Mouse (Mus musculus) hindbrain, embryonic 12.5 days (tissue): ENCODE results near the gene Vamp1. TPM values are rescaled to one million over a fixed set of nuclear protein-coding genes. Genes with fewer than 3 reads are reported as not detected.

ENCODE experiments used
- ATAC-seq: fragments of 200-750 bp; cut with Nextera tagmentation; 2 replicates; pipeline ENCODE4 v1.8.0; 2017; ENCODE audit warnings: moderate TSS enrichment; ENCODE audit not compliant: low FRiP score
- H3K27ac ChIP-seq: fragments of 300-500 bp; sonication (generic); 2 replicates; pipeline ENCODE4 v1.5.1; 2016; ENCODE audit warnings: mild to moderate bottlenecking
- H3K27me3 ChIP-seq: fragments of 300-500 bp; sonication (generic); 2 replicates; pipeline ENCODE4 v1.6.1; 2016; ENCODE audit warnings: mild to moderate bottlenecking
- H3K36me3 ChIP-seq: fragments of 300-500 bp; sonication (generic); 2 replicates; pipeline ENCODE4 v1.6.1; 2016; ENCODE audit warnings: mild to moderate bottlenecking
- H3K4me1 ChIP-seq: fragments of 300-500 bp; sonication (generic); 2 replicates; pipeline ENCODE4 v1.6.1; 2016
- H3K4me2 ChIP-seq: fragments of 300-500 bp; sonication (generic); replicated peaks from 2 replicates; pipeline ENCODE4 v1.6.1; 2016; ENCODE audit warnings: mild to moderate bottlenecking
- H3K4me3 ChIP-seq: fragments of 300-500 bp; sonication (generic); 2 replicates; pipeline ENCODE4 v1.5.1; 2016; ENCODE audit warnings: mild to moderate bottlenecking
- H3K9ac ChIP-seq: fragments of 300-500 bp; sonication (generic); 2 replicates; pipeline ENCODE4 v1.6.1; 2016; ENCODE audit warnings: mild to moderate bottlenecking, moderate library complexity
- H3K9me3 ChIP-seq: fragments of 300-500 bp; sonication (generic); replicated peaks from 2 replicates; pipeline ENCODE4 v1.6.1; 2016; ENCODE audit warnings: mild to moderate bottlenecking
- WGBS: fragments of 180-500 bp; shearing (Covaris S2); methylation state at CpG from one replicate; pipeline ENCODE4 v1.1.7; 2016; 5-methylcytosine and 5-hydroxymethylcytosine counted together
- polyA plus RNA-seq: library from polyadenylated mRNA; unstranded; fragments of >200 nt; fragmentation: Nextera tagmentation; extraction: Ambion mirVana; gene quantifications from 2 replicates; pipeline ENCODE4 v1.2.1, GENCODE M21; 2016

The Vamp1 gene
- polyA plus RNA-seq, 1 experiment from 2014 or later: 6.0 TPM

- peak; percentile 99 for ATAC-seq
- WGBS: under 1% methylated on average over 54 of the region's 54 CpGs
- peaks cover 43% of the 10 kb centered on the region for H3K36me3 ChIP-seq
Measured at GRCm38 (mm10) chr6:125191332-125192015, 23.9 kb upstream of the Vamp1 start, which contains the start of the genes Ncapd2 and Mrpl51. Gene Ncapd2, minus strand, starts transcription at chr6:125191701. Gene Mrpl51, plus strand, starts transcription at chr6:125191801.

GRCm38 (mm10) chr6:125192016-125192714, 23.2 kb upstream of the Vamp1 start:
- Histone ChIP-seq H3K4me2 (peak overlapping the region; percentile 66), H3K9ac (peak overlapping the region; percentile 78), H3K4me3 (peak overlapping the region; percentile 64), H3K9me3 (no peaks in the 10 kb centered on the region), H3K4me1 (peaks cover 14% of the 10 kb centered on the region), H3K36me3 (peaks cover 36% of the 10 kb centered on the region), H3K27me3 (no peaks in the 10 kb centered on the region), H3K27ac (peak overlapping the region; percentile 99)
- under 1% methylated on average over 34 of the region's 34 CpGs for WGBS
- peak; percentile 96 for ATAC-seq

More at GRCm38 (mm10) chr6:125191332-125192015, 23.9 kb upstream of the Vamp1 start, which contains the start of the genes Ncapd2 and Mrpl51:
- Histone ChIP-seq H3K27me3 (no peaks in the 10 kb centered on the region), H3K4me2 (peak within 1 kb of the TSS; percentile 66), H3K9ac (peak within 1 kb of the TSS; percentile 78), H3K4me1 (peaks cover 14% of the 10 kb centered on the region), H3K4me3 (peak within 1 kb of the TSS; percentile 64), H3K9me3 (no peaks in the 10 kb centered on the region), H3K27ac (peak within 1 kb of the TSS; percentile 99)

GRCm38 (mm10) chr6:125192841-125193240, 22.5 kb upstream of the Vamp1 start:
- Histone ChIP-seq H3K36me3 (peaks cover 30% of the 10 kb centered on the region), H3K4me3 (peak overlapping the region; percentile 64), H3K9ac (peak overlapping the region; percentile 78), H3K27ac (peak overlapping the region; percentile 99; the same call in 1 of the 2 replicates), H3K4me1 (peaks cover 14% of the 10 kb centered on the region), H3K27me3 (no peaks in the 10 kb centered on the region), H3K9me3 (no peaks in the 10 kb centered on the region), H3K4me2 (peak overlapping the region; percentile 66)
- 41% methylated on average over 5 of the region's 5 CpGs for WGBS
- no peak for ATAC-seq

- H3K27ac ChIP-seq: no peak overlapping the region
- H3K9ac ChIP-seq: no peak overlapping the region
- 0 out of 2 replicates have a peak overlapping the region, but pooled peaks have one; percentile 66 for H3K4me2 ChIP-seq
- peaks cover 24% of the 10 kb centered on the region for H3K36me3 ChIP-seq
- WGBS: 82% methylated on average over 7 of the region's 7 CpGs
- H3K4me1 ChIP-seq: peaks cover 14% of the 10 kb centered on the region
- no peak overlapping the region for H3K4me3 ChIP-seq
- no peaks in the 10 kb centered on the region for H3K27me3 ChIP-seq
- H3K9me3 ChIP-seq: no peaks in the 10 kb centered on the region
- ATAC-seq: no peak
Measured at GRCm38 (mm10) chr6:125193390-125193789, 22.0 kb upstream of the Vamp1 start.

GRCm38 (mm10) chr6:125195541-125196075, 19.7 kb upstream of the Vamp1 start:
- Histone ChIP-seq H3K27me3 (no peaks in the 10 kb centered on the region), H3K4me3 (no peak overlapping the region), H3K4me1 (peaks cover 11% of the 10 kb centered on the region), H3K27ac (no peak overlapping the region), H3K9me3 (no peaks in the 10 kb centered on the region), H3K36me3 (peaks cover 16% of the 10 kb centered on the region), H3K4me2 (no peak overlapping the region), H3K9ac (no peak overlapping the region)
- WGBS: 36% methylated on average over 1 of the region's 1 CpGs
- no peak for ATAC-seq

GRCm38 (mm10) chr6:125196301-125196700, 19.1 kb upstream of the Vamp1 start:
- Histone ChIP-seq H3K9me3 (no peaks in the 10 kb centered on the region), H3K4me2 (no peak overlapping the region), H3K36me3 (peaks cover 16% of the 10 kb centered on the region), H3K4me1 (peaks cover 11% of the 10 kb centered on the region), H3K4me3 (no peak overlapping the region), H3K9ac (no peak overlapping the region), H3K27ac (no peak overlapping the region), H3K27me3 (no peaks in the 10 kb centered on the region)
- 52% methylated on average over 3 of the region's 3 CpGs for WGBS
- no peak for ATAC-seq

- 85% methylated on average over 5 of the region's 5 CpGs for WGBS
- Histone ChIP-seq H3K9ac (0 out of 2 replicates have a peak overlapping the region, but pooled peaks have one; percentile 5), H3K4me2 (no peak overlapping the region), H3K36me3 (peaks cover 16% of the 10 kb centered on the region), H3K4me1 (peaks cover 11% of the 10 kb centered on the region), H3K9me3 (no peaks in the 10 kb centered on the region), H3K4me3 (no peak overlapping the region), H3K27me3 (no peaks in the 10 kb centered on the region), H3K27ac (no peak overlapping the region)
- ATAC-seq: no peak
Measured at GRCm38 (mm10) chr6:125197166-125197565, 18.2 kb upstream of the Vamp1 start.

- no peak for ATAC-seq
- Histone ChIP-seq H3K36me3 (no peaks in the 10 kb centered on the region), H3K4me2 (no peak overlapping the region), H3K4me3 (no peak overlapping the region), H3K27me3 (peaks cover 17% of the 10 kb centered on the region), H3K9ac (no peak overlapping the region), H3K9me3 (no peaks in the 10 kb centered on the region), H3K27ac (no peak overlapping the region), H3K4me1 (no peaks in the 10 kb centered on the region)
- 80% methylated on average over 1 of the region's 1 CpGs for WGBS
Measured at GRCm38 (mm10) chr6:125210436-125210835, 4.9 kb upstream of the Vamp1 start.

GRCm38 (mm10) chr6:125212621-125213020, 2.7 kb upstream of the Vamp1 start:
- H3K4me1 ChIP-seq: peaks cover 7% of the 10 kb centered on the region; the same call in 1 of the 2 replicates
- no peak overlapping the region for H3K4me3 ChIP-seq
- no peak for ATAC-seq
- H3K9me3 ChIP-seq: no peaks in the 10 kb centered on the region
- H3K36me3 ChIP-seq: no peaks in the 10 kb centered on the region
- no peak overlapping the region for H3K4me2 ChIP-seq
- no peak overlapping the region for H3K9ac ChIP-seq
- 56% methylated on average over 2 of the region's 2 CpGs for WGBS
- H3K27me3 ChIP-seq: peaks cover 25% of the 10 kb centered on the region
- H3K27ac ChIP-seq: no peak overlapping the region

- no peak for ATAC-seq
- H3K4me2 ChIP-seq: no peak overlapping the region
- H3K4me3 ChIP-seq: no peak overlapping the region
- H3K27ac ChIP-seq: no peak overlapping the region
- peaks cover 25% of the 10 kb centered on the region for H3K27me3 ChIP-seq
- no peaks in the 10 kb centered on the region for H3K36me3 ChIP-seq
- H3K4me1 ChIP-seq: peaks cover 7% of the 10 kb centered on the region; the same call in 1 of the 2 replicates
- no peaks in the 10 kb centered on the region for H3K9me3 ChIP-seq
- 71% methylated on average over 6 of the region's 6 CpGs for WGBS
- no peak overlapping the region for H3K9ac ChIP-seq
Measured at GRCm38 (mm10) chr6:125213129-125213528, 2.2 kb upstream of the Vamp1 start.

GRCm38 (mm10) chr6:125213715-125214114, 1.6 kb upstream of the Vamp1 start:
- Histone ChIP-seq H3K27me3 (peaks cover 25% of the 10 kb centered on the region), H3K9ac (no peak overlapping the region), H3K4me2 (no peak overlapping the region), H3K27ac (no peak overlapping the region), H3K4me3 (no peak overlapping the region), H3K4me1 (peaks cover 7% of the 10 kb centered on the region; the same call in 1 of the 2 replicates), H3K36me3 (no peaks in the 10 kb centered on the region), H3K9me3 (no peaks in the 10 kb centered on the region)
- WGBS: 77% methylated on average over 6 of the region's 6 CpGs
- ATAC-seq: no peak

- ATAC-seq: no peak
- H3K9ac ChIP-seq: no peak overlapping the region
- 88% methylated on average over 2 of the region's 2 CpGs for WGBS
- H3K27me3 ChIP-seq: peaks cover 25% of the 10 kb centered on the region
- H3K27ac ChIP-seq: no peak overlapping the region
- no peaks in the 10 kb centered on the region for H3K9me3 ChIP-seq
- no peak overlapping the region for H3K4me3 ChIP-seq
- H3K4me2 ChIP-seq: no peak overlapping the region
- peaks cover 7% of the 10 kb centered on the region; the same call in 1 of the 2 replicates for H3K4me1 ChIP-seq
- H3K36me3 ChIP-seq: no peaks in the 10 kb centered on the region
Measured at GRCm38 (mm10) chr6:125216898-125217297, 1.5 kb downstream of the Vamp1 start.
